Mouse (Mus musculus) embryonic facial prominence, embryonic 13.5 days (tissue): ENCODE measurements around the gene Slc30a7. TPM values are rescaled to one million over a fixed set of nuclear protein-coding genes. Genes with fewer than 3 reads are reported as not detected.
"Not testable (repeated sequence)": the region's sequence is repeated elsewhere in the genome, so short reads cannot be mapped to it uniquely, and the experiment has no call there.

Experiments
- ATAC-seq: fragments of 200-750 bp; cut with Nextera tagmentation; 2 replicates; pipeline ENCODE4 v1.8.0; 2017; ENCODE audit warnings: low read depth; ENCODE audit not compliant: insufficient number of reproducible peaks, insufficient read depth, low FRiP score, low TSS enrichment
- H3K27ac ChIP-seq: fragments of 300-500 bp; sonication (generic); 2 replicates; pipeline ENCODE4 v1.5.1; 2015; ENCODE audit warnings: moderate library complexity, mild to moderate bottlenecking, inconsistent platforms
- H3K27me3 ChIP-seq: fragments of 300-500 bp; sonication (generic); 2 replicates; pipeline ENCODE4 v1.6.1; 2015; ENCODE audit warnings: mild to moderate bottlenecking, inconsistent platforms
- H3K36me3 ChIP-seq: fragments of 300-500 bp; sonication (generic); 2 replicates; pipeline ENCODE4 v1.6.1; 2015; ENCODE audit warnings: mild to moderate bottlenecking, inconsistent platforms
- H3K4me1 ChIP-seq: fragments of 300-500 bp; sonication (generic); 2 replicates; pipeline ENCODE4 v1.6.1; 2015; ENCODE audit warnings: inconsistent platforms
- H3K4me2 ChIP-seq: fragments of 300-500 bp; sonication (generic); 2 replicates; pipeline ENCODE4 v1.6.1; 2015; ENCODE audit warnings: moderate library complexity, mild to moderate bottlenecking, inconsistent platforms
- H3K4me3 ChIP-seq: fragments of 300-500 bp; sonication (generic); 2 replicates; pipeline ENCODE4 v1.5.1; 2015; ENCODE audit warnings: mild to moderate bottlenecking, inconsistent platforms
- H3K9ac ChIP-seq: fragments of 300-500 bp; sonication (generic); 2 replicates; pipeline ENCODE4 v1.6.1; 2015; ENCODE audit warnings: mild to moderate bottlenecking, inconsistent platforms
- H3K9me3 ChIP-seq: fragments of 300-500 bp; sonication (generic); 2 replicates; pipeline ENCODE4 v1.6.1; 2016; ENCODE audit warnings: inconsistent platforms
- WGBS: fragments of 180-500 bp; shearing (Covaris S2); methylation state at CpG from one replicate; pipeline ENCODE4 v1.1.7; 2015; ENCODE audit warnings: mixed read lengths; 5-methylcytosine and 5-hydroxymethylcytosine counted together
- polyA plus RNA-seq: library from polyadenylated mRNA; unstranded; fragments of >200 nt; fragmentation: Nextera tagmentation; extraction: Ambion mirVana; gene quantifications from 2 replicates; pipeline ENCODE4 v1.2.1, GENCODE M21; 2015

The Slc30a7 gene
- polyA plus RNA-seq, 1 experiment from 2014 or later, result 29.0 TPM

- peaks cover 51% of the 10 kb centered on the region for H3K36me3 ChIP-seq
- H3K4me3 ChIP-seq, result no peak overlapping the region
- WGBS, result 94% methylated on average over 4 of the region's 4 CpGs
- no peaks in the 10 kb centered on the region for H3K27me3 ChIP-seq
- no peaks in the 10 kb centered on the region for H3K4me1 ChIP-seq
- no peak overlapping the region for H3K27ac ChIP-seq
- ATAC-seq, result no peak
- no peak overlapping the region for H3K4me2 ChIP-seq
- H3K9ac ChIP-seq, result no peak overlapping the region
- no peaks in the 10 kb centered on the region for H3K9me3 ChIP-seq
These were observed 66.7 kb downstream of the Slc30a7 start for GRCm38 (mm10) chr3:115940510-115940909.

DNA sequence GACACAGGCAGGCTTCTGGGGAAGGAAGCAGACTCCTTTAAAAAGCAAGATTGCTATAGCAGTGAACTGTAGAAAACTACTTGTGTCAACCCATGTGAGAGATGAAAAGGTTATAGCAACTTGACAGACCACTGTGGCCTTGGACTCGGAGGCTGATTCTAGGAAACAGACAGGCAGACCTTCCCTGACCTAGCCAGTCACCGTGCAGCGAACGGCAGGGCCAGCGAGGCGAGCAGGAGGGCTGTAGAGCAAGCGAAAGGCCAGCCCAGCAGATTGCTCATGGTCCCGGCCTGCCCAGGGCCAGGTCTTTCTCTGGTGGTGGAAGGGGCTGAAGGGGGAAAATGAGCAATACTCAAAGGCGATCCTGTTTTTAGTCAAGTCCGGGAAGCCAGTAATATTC, 69.4 kb downstream of the Slc30a7 start:
- peaks cover 31% of the 10 kb centered on the region for H3K36me3 ChIP-seq
- no peak for ATAC-seq
- no peak overlapping the region for H3K27ac ChIP-seq
- H3K4me3 ChIP-seq, result no peak overlapping the region
- H3K27me3 ChIP-seq, result no peaks in the 10 kb centered on the region
- no peak overlapping the region for H3K9ac ChIP-seq
- no peak overlapping the region for H3K4me2 ChIP-seq
- no peaks in the 10 kb centered on the region for H3K4me1 ChIP-seq
- H3K9me3 ChIP-seq, result no peaks in the 10 kb centered on the region
- 89% methylated on average over 10 of the region's 10 CpGs for WGBS

DNA sequence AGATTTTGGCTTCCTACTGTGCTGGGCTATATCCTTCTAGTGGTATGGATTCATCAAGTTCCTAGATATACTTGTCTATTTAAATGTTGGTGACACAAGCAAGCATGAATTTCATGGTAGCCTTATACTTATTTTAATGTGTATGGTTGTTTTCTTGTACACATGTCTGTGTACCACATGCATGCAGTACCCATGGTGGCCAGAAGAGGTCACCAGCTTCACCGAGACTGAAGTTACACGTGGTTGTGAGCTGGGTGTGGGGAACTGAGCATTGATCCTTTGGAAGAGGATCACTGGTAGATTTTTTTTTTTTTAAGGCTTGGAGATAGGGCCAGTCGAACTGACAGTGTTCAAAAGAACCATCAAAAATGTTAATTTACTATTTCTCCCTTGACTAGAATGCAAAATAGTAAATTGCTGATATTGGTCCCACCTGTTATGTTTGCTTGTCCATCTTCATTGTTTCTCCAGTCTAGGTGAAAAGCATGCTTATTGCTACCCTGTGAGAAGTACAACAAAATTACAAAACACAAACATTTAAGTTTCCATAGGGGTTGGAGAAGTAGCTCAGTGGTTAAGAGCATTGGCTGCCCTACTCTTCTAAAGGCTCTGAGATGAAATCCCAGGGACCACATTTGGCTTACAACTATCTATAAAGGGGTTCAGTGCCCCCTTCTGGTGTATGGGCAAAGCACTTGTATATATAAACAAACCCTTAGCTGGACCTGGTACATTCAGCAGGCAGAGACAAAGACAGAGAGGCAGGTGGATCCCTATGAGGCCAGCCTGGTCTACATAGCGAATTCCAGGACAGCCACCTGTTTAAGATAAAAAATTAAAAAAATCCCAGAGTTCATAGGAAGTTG, 70.2 kb downstream of the Slc30a7 start:
- H3K27ac ChIP-seq, result no peak overlapping the region
- H3K4me1 ChIP-seq, result no peaks in the 10 kb centered on the region
- H3K4me3 ChIP-seq, result no peak overlapping the region
- no peak overlapping the region for H3K9ac ChIP-seq
- H3K9me3 ChIP-seq, result no peaks in the 10 kb centered on the region
- peaks cover 24% of the 10 kb centered on the region for H3K36me3 ChIP-seq
- ATAC-seq, result no peak
- 52% methylated on average over 4 of the region's 4 CpGs for WGBS
- no peaks in the 10 kb centered on the region for H3K27me3 ChIP-seq
- no peak overlapping the region for H3K4me2 ChIP-seq

GRCm38 (mm10) chr3:115933293-115934186, 73.7 kb downstream of the Slc30a7 start:
- WGBS, result 90% methylated on average over 18 of the region's 18 CpGs
- H3K4me2 ChIP-seq, result no peak overlapping the region
- H3K4me1 ChIP-seq, result no peaks in the 10 kb centered on the region
- H3K27ac ChIP-seq, result no peak overlapping the region
- no peak overlapping the region for H3K9ac ChIP-seq
- ATAC-seq, result no peak
- H3K27me3 ChIP-seq, result no peaks in the 10 kb centered on the region
- H3K9me3 ChIP-seq, result no peaks in the 10 kb centered on the region
- no peak overlapping the region for H3K4me3 ChIP-seq
- peaks cover 17% of the 10 kb centered on the region for H3K36me3 ChIP-seq

DNA sequence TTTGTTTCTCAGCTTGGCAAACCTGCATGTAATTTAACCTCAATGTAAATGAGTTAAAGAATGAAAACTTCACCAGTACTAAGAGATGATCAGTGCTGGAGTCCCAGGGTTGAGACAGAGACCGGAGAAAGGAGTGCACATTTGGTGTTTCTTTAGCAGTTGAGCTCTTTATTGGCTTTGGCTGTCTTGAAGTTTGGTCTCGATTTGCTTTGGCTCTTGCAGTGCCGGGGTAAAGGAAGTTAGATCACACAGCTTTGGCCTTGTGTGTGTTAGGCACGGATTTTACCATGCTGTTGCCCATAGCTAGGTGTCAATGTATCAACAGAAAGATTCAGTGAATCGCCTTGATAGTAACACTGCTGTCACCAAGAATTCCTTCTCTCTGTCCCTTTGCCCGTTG, 75.5 kb downstream of the Slc30a7 start:
- Histone ChIP-seq H3K9ac (no peak overlapping the region), H3K27ac (no peak overlapping the region), H3K4me3 (no peak overlapping the region), H3K27me3 (no peaks in the 10 kb centered on the region), H3K9me3 (no peaks in the 10 kb centered on the region), H3K4me2 (no peak overlapping the region), H3K36me3 (peaks cover 12% of the 10 kb centered on the region; the same call in 1 of the 2 replicates), H3K4me1 (no peaks in the 10 kb centered on the region)
- ATAC-seq, result no peak
- WGBS, result 88% methylated on average over 6 of the region's 6 CpGs

DNA sequence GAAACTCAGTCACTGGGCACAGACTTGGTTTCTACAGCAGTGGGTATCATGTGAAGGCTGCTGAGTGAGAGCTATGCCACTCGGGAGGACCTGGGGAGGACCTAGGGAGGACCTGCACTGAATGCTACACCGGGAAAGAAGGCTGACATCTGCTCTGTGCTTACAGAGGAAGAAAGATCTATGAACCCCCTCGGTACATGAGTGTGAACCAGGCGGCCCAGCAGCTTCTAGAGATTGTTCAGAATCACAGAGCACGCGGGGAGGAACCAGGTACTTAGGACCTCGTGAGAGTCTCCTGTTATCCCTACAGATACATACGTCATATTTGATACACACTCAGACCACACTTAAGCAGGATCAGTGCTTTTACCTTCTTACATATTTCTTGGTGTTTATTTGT, 80.7 kb downstream of the Slc30a7 start:
- H3K9ac ChIP-seq, result no peak overlapping the region
- H3K27ac ChIP-seq, result no peak overlapping the region
- H3K4me2 ChIP-seq, result no peak overlapping the region
- H3K4me3 ChIP-seq, result no peak overlapping the region
- no peak for ATAC-seq
- H3K4me1 ChIP-seq, result no peaks in the 10 kb centered on the region
- no peaks in the 10 kb centered on the region for H3K9me3 ChIP-seq
- peaks cover 23% of the 10 kb centered on the region for H3K36me3 ChIP-seq
- H3K27me3 ChIP-seq, result no peaks in the 10 kb centered on the region
- 92% methylated on average over 8 of the region's 8 CpGs for WGBS

- H3K9me3 ChIP-seq, result no peaks in the 10 kb centered on the region
- no peaks in the 10 kb centered on the region for H3K4me1 ChIP-seq
- H3K27me3 ChIP-seq, result no peaks in the 10 kb centered on the region
- WGBS, result 91% methylated on average over 4 of the region's 4 CpGs
- no peak overlapping the region for H3K27ac ChIP-seq
- ATAC-seq, result no peak
- H3K36me3 ChIP-seq, result peaks cover 23% of the 10 kb centered on the region
- no peak overlapping the region for H3K4me2 ChIP-seq
- no peak overlapping the region for H3K4me3 ChIP-seq
- H3K9ac ChIP-seq, result no peak overlapping the region
These were observed 82.6 kb downstream of the Slc30a7 start for GRCm38 (mm10) chr3:115924401-115925190.

DNA sequence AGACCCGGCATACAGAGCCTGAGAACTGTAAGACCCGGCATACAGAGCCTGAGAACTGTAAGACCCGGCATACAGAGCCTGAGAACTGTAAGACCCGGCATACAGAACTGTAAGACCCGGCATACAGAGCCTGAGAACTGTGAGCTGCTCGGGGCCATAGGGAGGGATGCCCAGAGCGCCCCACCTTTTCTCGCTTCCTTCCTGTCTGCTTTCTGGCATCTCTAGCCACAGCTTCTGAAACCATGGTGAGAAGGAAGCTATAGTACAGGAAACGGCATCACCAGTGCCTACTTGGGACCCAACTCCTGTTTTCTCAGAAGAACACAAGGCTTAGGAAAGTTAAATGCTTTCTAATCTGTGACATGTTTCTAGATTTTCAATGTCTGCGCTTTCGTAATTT, 99.8 kb downstream of the Slc30a7 start:
- H3K9ac ChIP-seq, ATAC-seq, H3K27ac ChIP-seq, H3K36me3 ChIP-seq, H3K9me3 ChIP-seq, H3K4me3 ChIP-seq, H3K4me1 ChIP-seq, H3K27me3 ChIP-seq, H3K4me2 ChIP-seq: not testable (repeated sequence)
- 97% methylated on average over 11 of the region's 11 CpGs for WGBS

GRCm38 (mm10) chr3:115905567-115905966, 101.6 kb downstream of the Slc30a7 start:
- Histone ChIP-seq H3K27ac (no peak overlapping the region), H3K27me3 (no peaks in the 10 kb centered on the region), H3K9me3 (no peaks in the 10 kb centered on the region), H3K4me1 (no peaks in the 10 kb centered on the region), H3K4me3 (no peak overlapping the region), H3K36me3 (peaks cover 7% of the 10 kb centered on the region), H3K4me2 (no peak overlapping the region), H3K9ac (no peak overlapping the region)
- no peak for ATAC-seq
- 94% methylated on average over 4 of the region's 4 CpGs for WGBS

DNA sequence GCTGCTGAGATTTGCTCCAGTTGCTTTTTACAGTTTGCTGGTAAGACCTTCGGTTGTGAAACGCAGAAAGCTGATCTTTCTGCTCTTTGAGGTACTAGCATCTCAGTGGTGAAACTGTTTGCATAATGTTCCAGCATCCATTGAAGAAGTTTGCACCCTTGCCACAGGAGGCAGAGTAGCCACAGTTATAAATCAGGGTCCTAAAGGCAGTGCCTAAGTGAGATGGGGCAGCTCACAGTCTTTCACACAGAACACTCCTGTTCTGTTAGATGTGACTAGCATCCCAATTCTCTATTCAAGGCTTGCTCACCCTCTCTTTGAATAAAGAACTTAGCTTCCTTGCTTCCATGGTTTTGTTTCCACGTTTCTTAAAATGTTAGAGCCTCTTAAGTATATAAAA, 102.1 kb downstream of the Slc30a7 start:
- Histone ChIP-seq H3K9me3 (no peaks in the 10 kb centered on the region), H3K4me2 (no peak overlapping the region), H3K27me3 (no peaks in the 10 kb centered on the region), H3K36me3 (peaks cover 7% of the 10 kb centered on the region), H3K4me1 (no peaks in the 10 kb centered on the region), H3K9ac (no peak overlapping the region), H3K4me3 (no peak overlapping the region), H3K27ac (no peak overlapping the region)
- no peak for ATAC-seq
- 92% methylated on average over 3 of the region's 3 CpGs for WGBS

DNA sequence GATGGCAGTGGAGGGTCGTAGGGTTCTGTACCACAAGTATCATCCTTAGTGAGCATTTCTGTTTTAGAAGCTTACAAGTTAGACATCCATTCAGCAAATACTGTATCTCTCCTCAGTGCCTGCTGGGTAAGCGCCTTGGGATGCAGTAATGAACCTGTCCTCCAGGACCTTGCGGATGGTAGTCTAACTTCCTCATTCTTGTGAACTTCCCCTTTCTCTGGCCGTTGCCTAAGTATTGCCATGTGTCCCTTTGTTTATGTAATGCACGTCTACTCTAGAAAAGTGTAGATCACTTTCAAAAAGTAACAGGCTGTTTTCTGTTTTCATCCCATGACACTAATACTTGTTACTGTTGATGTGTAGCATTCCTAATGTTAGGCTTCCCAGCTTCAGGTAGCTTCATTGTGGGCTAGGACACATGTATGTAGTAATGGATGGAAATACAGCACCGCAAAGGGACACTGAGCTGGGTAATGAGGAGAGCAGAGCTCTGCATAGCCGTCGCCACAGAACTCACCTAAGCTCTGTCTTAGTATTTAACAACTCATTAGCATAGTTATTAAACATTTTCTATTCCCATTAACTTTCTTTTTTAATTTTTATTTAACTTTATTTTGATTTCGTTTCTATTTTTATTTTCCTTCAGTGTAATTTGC, 104.8 kb downstream of the Slc30a7 start:
- no peaks in the 10 kb centered on the region for H3K9me3 ChIP-seq
- H3K4me1 ChIP-seq, result no peaks in the 10 kb centered on the region
- peaks cover 1% of the 10 kb centered on the region for H3K36me3 ChIP-seq
- H3K27ac ChIP-seq, result no peak overlapping the region
- ATAC-seq, result no peak
- no peaks in the 10 kb centered on the region for H3K27me3 ChIP-seq
- no peak overlapping the region for H3K4me3 ChIP-seq
- H3K9ac ChIP-seq, result no peak overlapping the region
- no peak overlapping the region for H3K4me2 ChIP-seq
- WGBS, result 79% methylated on average over 9 of the region's 9 CpGs
